Mouse (Mus musculus): Measurements from ENCODE around the gene Zscan4d. TPM values are rescaled to one million over a fixed set of nuclear protein-coding genes. Genes with fewer than 3 reads are reported as not detected.

Gene Zscan4d
- total RNA-seq (2023), result not detected

DNA sequence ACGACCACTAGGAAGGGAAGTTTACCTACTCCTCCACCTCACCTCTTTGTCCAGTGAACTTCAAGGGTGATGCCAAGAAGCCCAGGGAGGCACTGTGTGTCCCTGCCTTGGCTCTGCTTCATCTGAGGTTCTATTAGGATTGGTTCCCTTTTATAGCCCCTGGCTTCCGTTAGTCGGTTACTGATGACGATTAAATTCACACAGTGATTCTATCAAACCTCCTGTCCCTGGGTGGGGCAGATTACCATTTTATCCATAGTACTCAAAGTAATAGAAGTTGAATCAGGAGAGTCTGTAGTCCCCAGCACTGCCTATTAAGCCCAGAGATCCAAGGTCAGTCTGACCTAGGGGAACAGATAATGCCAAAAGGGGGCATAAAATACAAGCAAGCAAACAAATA, at the start of gene Zscan4d:
Gene Zscan4d, minus strand, starts transcription at position 101 of the 400 bp plus-strand sequence.

Other genes starting within 250 kb of the Zscan4d start
- gene Zscan4c, start 160.4 kb downstream of the Zscan4d start, total RNA-seq (2023), result not detected
- not detected for gene Zscan4-ps1, start 96.5 kb downstream of the Zscan4d start, total RNA-seq (2023)
- gene Zscan4e, start 144.5 kb upstream of the Zscan4d start, total RNA-seq (2023), result not detected
- not detected for gene Zscan4f, start 231.8 kb upstream of the Zscan4d start, total RNA-seq (2023)